Mouse (Mus musculus): ENCODE data around the gene Txnrd1. TPM values are rescaled to one million over a fixed set of nuclear protein-coding genes. Genes with fewer than 3 reads are reported as not detected.

The Txnrd1 gene
- total RNA-seq, 2 experiments from 2014 or later: 30.6 to 35.2 TPM

- DNase-seq: no peak
Measured at GRCm38 (mm10) chr10:82913772-82914171, 80.0 kb downstream of the Txnrd1 start.

GRCm38 (mm10) chr10:82918675-82919074 lies 84.9 kb downstream of the Txnrd1 start:
- no peak for DNase-seq

- no peak for DNase-seq
Measured at GRCm38 (mm10) chr10:82919404-82919980, 85.7 kb downstream of the Txnrd1 start.

- DNase-seq: no peak
Measured at GRCm38 (mm10) chr10:82923547-82923946, 89.8 kb downstream of the Txnrd1 start.

GRCm38 (mm10) chr10:82924750-82925149 lies 91.0 kb downstream of the Txnrd1 start:
- DNase-seq: no peak

GRCm38 (mm10) chr10:82925624-82926023 lies 91.9 kb downstream of the Txnrd1 start:
- no peak for DNase-seq

- no peak for DNase-seq
Measured at GRCm38 (mm10) chr10:82935018-82935633, 101.4 kb downstream of the Txnrd1 start.

- DNase-seq: no peak
Measured at GRCm38 (mm10) chr10:82935774-82936173, 102.0 kb downstream of the Txnrd1 start.

Other genes starting within 250 kb of the Txnrd1 start
- 10 to 100 TPM; 27.0 to 28.9 TPM for gene 1190007I07Rik, start 210.7 kb upstream of the Txnrd1 start, total RNA-seq (2021)
- 10 to 100 TPM; 19.4 to 26.8 TPM for gene Tdg, start 204.1 kb upstream of the Txnrd1 start, total RNA-seq (2021)
- gene Glt8d2, start 143.3 kb upstream of the Txnrd1 start, total RNA-seq (2021): 1 to 10 TPM; 6.4 to 9.1 TPM
- gene Hcfc2, start 137.8 kb upstream of the Txnrd1 start, total RNA-seq (2021): 10 to 100 TPM; 23.4 to 29.2 TPM
- 10 to 100 TPM; 38.9 to 40.5 TPM for gene Nfyb, start 69.8 kb upstream of the Txnrd1 start, total RNA-seq (2021)
- gene Eid3, start 32.7 kb downstream of the Txnrd1 start, total RNA-seq (2021): 1 to 10 TPM in 1 of 2 experiments, under 1 TPM in 1; 0.78 to 2.3 TPM
- 1 to 10 TPM; 1.3 to 3.3 TPM for gene Chst11, start 151.5 kb downstream of the Txnrd1 start, total RNA-seq (2021)

Measured in gastrocnemius, postnatal 10 days (tissue).